In the genomic region with DNA sequence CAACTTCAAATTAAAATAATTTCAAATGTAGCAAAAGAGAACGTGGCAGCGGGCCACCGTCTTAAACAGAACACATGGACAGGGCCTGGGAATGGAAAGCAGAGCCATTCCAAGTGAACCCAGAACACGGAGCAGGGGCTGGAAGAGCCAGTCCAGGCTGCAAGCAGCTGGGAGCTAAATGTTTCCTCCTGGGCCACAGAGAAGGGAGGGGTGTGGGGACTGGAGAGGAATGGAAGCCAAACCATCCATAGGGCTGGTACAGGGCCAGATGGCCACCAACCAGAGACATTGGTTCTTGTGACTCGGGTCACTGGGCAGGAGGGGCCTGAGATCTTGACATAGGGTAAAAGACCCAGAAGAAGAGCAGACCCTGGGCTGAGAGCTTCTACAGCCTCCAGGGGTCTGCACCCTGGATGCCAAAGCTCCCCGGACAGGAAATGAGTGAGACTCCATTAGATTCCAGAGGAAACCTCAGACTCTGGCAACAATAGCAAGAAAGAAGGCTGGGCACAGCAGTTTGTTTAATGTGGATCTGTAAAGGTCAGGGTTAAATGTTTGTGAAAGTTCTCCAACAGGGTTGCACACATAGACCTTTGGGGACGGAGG, we compare ENCODE assay signal across 8 mouse cellular contexts.
DNase-seq lines count a peak whose midpoint lies in the region; ATAC-seq lines count a peak whose summit lies in the region.

No protein-coding gene starts in this region.

- peak; percentile 92 for DNase-seq in NIH3T3 (ENCODE audit: low read depth)
- DNase-seq in heart, postnatal 10 days, result peak; percentile 86
- DNase-seq in kidney, postnatal 25 days, result peak; percentile 68 to 83

- peak overlapping the region; percentile 63; the same call in 1 of the 2 replicates for H3K27ac ChIP-seq in forebrain, embryonic 13.5 days
- peak overlapping the region; percentile 94 for H3K27ac ChIP-seq in lung, embryonic 15.5 days
- peak overlapping the region; percentile 88 for H3K27ac ChIP-seq in stomach, embryonic 15.5 days

- no peak overlapping the region for H3K4me2 ChIP-seq in forebrain, embryonic 13.5 days
- H3K4me2 ChIP-seq in lung, embryonic 15.5 days, result 0 out of 2 replicates have a peak overlapping the region, but pooled peaks have one; percentile 13
- H3K4me2 ChIP-seq in stomach, embryonic 15.5 days, result no peak overlapping the region

- intact Hi-C loops in heart, postnatal 10 days (cut with DNase I), result loop anchor here (5.0 kb wide), 1 partner anchor 332 kb away; a partner anchor contains a TSS

- H3K36me3 ChIP-seq in forebrain, embryonic 13.5 days (ENCODE audit: poor library complexity, severe bottlenecking), result no peaks in the 10 kb centered on the region
- H3K36me3 ChIP-seq in lung, embryonic 15.5 days, result no peaks in the 10 kb centered on the region
- H3K36me3 ChIP-seq in stomach, embryonic 15.5 days, result no peaks in the 10 kb centered on the region

- peaks cover 16% of the 10 kb centered on the region for H3K4me1 ChIP-seq in forebrain, embryonic 13.5 days
- H3K4me1 ChIP-seq in lung, embryonic 15.5 days, result peaks cover 28% of the 10 kb centered on the region
- H3K4me1 ChIP-seq in stomach, embryonic 15.5 days, result peaks cover 17% of the 10 kb centered on the region

- no peaks in the 10 kb centered on the region for H3K9me3 ChIP-seq in forebrain, embryonic 13.5 days (replicated peaks)
- H3K9me3 ChIP-seq in lung, embryonic 15.5 days, result no peaks in the 10 kb centered on the region
- no peaks in the 10 kb centered on the region for H3K9me3 ChIP-seq in stomach, embryonic 15.5 days

- 43% methylated on average over 7 of the region's 7 CpGs for WGBS in forebrain, embryonic 13.5 days
- WGBS in lung, embryonic 15.5 days, result 24% methylated on average over 7 of the region's 7 CpGs
- WGBS in stomach, embryonic 15.5 days, result 30% methylated on average over 7 of the region's 7 CpGs

- peak; percentile 47; the same call in 1 of the 2 replicates for ATAC-seq in cerebellum, adult (ENCODE audit: insufficient number of reproducible peaks, low FRiP score, low TSS enrichment)
- ATAC-seq in forebrain, embryonic 13.5 days, result peak; percentile 90
- peak; percentile 94 for ATAC-seq in lung, embryonic 15.5 days (ENCODE audit: borderline replicate concordance, extremely low read depth, low FRiP score, low TSS enrichment)
- ATAC-seq in stomach, embryonic 15.5 days (ENCODE audit: insufficient read depth, low FRiP score, low read depth), result peak; percentile 91
- ATAC-seq in granulocyte monocyte progenitor cell, adult 5-6 weeks (replicated peaks; ENCODE audit: poor library complexity, severe bottlenecking), result no peak

- no peak overlapping the region for H3K9ac ChIP-seq in forebrain, embryonic 13.5 days
- no peak overlapping the region for H3K9ac ChIP-seq in lung, embryonic 15.5 days
- no peak overlapping the region for H3K9ac ChIP-seq in stomach, embryonic 15.5 days

- no peak overlapping the region for H3K4me3 ChIP-seq in forebrain, embryonic 13.5 days
- no peak overlapping the region for H3K4me3 ChIP-seq in lung, embryonic 15.5 days
- H3K4me3 ChIP-seq in stomach, embryonic 15.5 days (replicated peaks), result no peak overlapping the region

- no peaks in the 10 kb centered on the region for H3K27me3 ChIP-seq in forebrain, embryonic 13.5 days
- no peaks in the 10 kb centered on the region for H3K27me3 ChIP-seq in lung, embryonic 15.5 days
- H3K27me3 ChIP-seq in stomach, embryonic 15.5 days (replicated peaks), result no peaks in the 10 kb centered on the region
